Mouse (Mus musculus) hematopoietic stem cell, adult 5-6 weeks (primary cell): ENCODE results near the gene Dph1. TPM values are rescaled to one million over a fixed set of nuclear protein-coding genes. Genes with fewer than 3 reads are reported as not detected.

Experiments
- ATAC-seq, 2 experiments: fragments of 125-278 bp in 1 of 2; replicated peaks in 1 of 2; 2 replicates each; pipeline ENCODE4 v1.8.0; 2016 to 2017; ENCODE audit warnings: inconsistent platforms in 2 of 2, mild to moderate bottlenecking in 2 of 2, moderate number of reproducible peaks in 2 of 2, low read depth in 1 of 2, moderate TSS enrichment in 1 of 2; ENCODE audit not compliant: low FRiP score in 2 of 2, poor library complexity in 2 of 2, severe bottlenecking in 2 of 2, insufficient read depth in 1 of 2, low TSS enrichment in 1 of 2
- total RNA-seq: library from RNA; stranded (forward); fragments of 172-1452, 232-1000 nt; gene quantifications from 2 replicates; pipeline ENCODE4 v1.2.3, GENCODE M21; 2017

Dph1 gene
- total RNA-seq, 1 experiment from 2014 or later, result 14.0 TPM

DNA sequence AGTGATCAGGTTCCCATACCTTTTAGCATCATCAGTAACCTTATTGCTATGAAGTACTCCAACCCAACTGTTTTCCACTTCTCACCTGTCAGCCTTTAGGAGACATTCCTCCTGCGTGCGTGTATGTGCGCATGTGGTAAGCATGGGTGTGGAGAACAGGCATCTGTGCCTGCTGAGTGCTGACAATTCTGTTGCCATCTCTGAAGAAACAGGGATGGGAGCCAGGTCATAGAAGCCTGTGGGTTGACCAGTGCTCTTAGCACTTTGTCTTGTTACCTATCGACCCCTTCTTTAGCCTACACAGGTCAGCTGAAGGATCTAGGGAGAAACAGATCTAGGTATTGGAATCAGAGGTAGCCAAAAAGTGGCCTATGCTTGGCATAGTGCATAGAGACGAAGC lies 57.6 kb downstream of the Dph1 start:
- no peak for ATAC-seq

DNA sequence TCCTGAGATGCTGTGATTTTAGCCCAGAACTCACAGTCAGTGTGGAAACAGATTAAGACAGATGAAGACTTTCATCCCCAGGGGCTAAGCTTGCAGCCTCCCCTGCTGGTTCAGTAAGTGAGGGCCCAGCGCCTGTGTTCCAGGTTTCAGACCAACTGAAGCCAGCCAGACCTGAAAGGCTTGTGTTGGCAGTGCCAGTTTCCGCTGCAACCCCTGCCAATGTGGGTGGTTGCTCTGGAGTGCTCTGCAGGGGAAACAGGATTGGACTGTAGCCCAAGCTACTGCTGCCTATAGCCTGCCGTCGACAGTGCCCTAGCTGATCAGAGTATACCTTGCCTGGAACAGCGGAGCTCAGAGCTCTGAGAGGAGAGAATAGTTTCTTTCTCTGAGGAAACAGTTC lies 58.8 kb downstream of the Dph1 start:
- ATAC-seq, result peak; percentile 65 to 77

DNA sequence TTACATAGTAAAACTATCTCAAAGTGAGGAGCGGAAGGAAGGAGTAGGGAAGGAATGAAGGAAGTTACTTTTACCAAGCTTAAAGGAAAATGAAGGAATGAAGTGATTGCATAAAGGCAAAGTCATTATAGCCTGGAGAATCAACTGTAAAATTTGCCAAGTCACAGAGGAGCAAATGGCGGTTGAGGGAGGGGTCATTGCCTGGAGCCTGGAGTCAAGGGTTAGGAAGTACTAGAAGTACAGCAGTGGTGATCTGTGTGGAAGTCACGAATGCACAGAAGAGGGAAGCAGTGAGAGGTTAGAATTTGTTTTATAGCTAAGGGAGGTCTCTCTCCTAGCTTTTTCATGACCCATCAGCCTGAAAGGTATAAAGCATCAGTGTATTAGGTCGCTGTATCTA lies 59.7 kb downstream of the Dph1 start:
- peak in 1 of 2 experiments; percentile 27; a peak in 1 of 4 replicates for ATAC-seq

DNA sequence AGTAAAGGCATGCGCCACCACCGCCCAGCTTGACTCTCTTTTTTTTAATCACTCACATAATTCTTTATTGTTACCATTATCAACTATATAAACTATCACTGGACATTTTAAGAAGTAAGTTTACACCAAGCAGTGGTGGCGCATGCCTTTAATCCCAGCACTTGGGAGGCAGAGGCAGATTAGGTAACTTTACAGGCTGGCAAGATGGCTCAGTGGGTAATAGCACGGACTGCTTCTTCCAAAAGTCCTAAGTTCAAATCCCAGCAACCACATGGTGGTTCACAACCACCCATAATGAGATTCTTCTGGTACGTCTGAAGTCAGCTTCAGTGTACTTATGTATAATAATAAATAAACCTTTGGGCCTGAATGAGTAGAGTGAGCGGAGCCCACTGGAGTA lies 61.6 kb downstream of the Dph1 start:
- ATAC-seq, result no peak

Other genes starting within 250 kb of the Dph1 start
- gene Hic1, start 21.7 kb downstream of the Dph1 start, total RNA-seq, result not detected in 2 replicates
- 17.1 and 20.8 TPM in 2 replicates for gene Ovca2, start 12.4 kb downstream of the Dph1 start, total RNA-seq
- 0.84 TPM in 1 of 2 replicates, not detected in the other for gene Rtn4rl1, start 2.5 kb upstream of the Dph1 start, total RNA-seq
- 144 and 160 TPM in 2 replicates for gene Rpa1, start 157.1 kb upstream of the Dph1 start, total RNA-seq
- gene Smyd4, start 157.2 kb upstream of the Dph1 start, total RNA-seq, result 13.0 and 22.1 TPM in 2 replicates
- 60.5 and 70.1 TPM in 2 replicates for gene Serpinf1, start 231.5 kb upstream of the Dph1 start, total RNA-seq
- not detected in 2 replicates for gene Serpinf2, start 248.3 kb upstream of the Dph1 start, total RNA-seq